Mouse (Mus musculus) lung, postnatal 0 days (tissue): ENCODE results near the gene Gstm2. TPM values are rescaled to one million over a fixed set of nuclear protein-coding genes. Genes with fewer than 3 reads are reported as not detected.
"Not testable (repeated sequence)": the region's sequence is repeated elsewhere in the genome, so short reads cannot be mapped to it uniquely, and the experiment has no call there.

Source experiments
- ATAC-seq: fragments of 200-750 bp; cut with Nextera tagmentation; 2 replicates; pipeline ENCODE4 v1.8.0; 2017; ENCODE audit warnings: moderate library complexity
- DNase-seq: peaks from one replicate; pipeline ENCODE4 v3.0.0-alpha.2; 2016; ENCODE audit warnings: low spot score
- H3K27ac ChIP-seq: fragments of 300-500 bp; sonication (generic); 2 replicates; pipeline ENCODE4 v1.5.1; 2014; ENCODE audit warnings: antibody characterized with exemption, mild to moderate bottlenecking, low read length, mixed read lengths
- H3K27me3 ChIP-seq: fragments of 300-500 bp; sonication (generic); replicated peaks from 2 replicates; pipeline ENCODE4 v1.6.1; 2014; ENCODE audit warnings: low read length, mixed read lengths; ENCODE audit not compliant: insufficient read depth
- H3K36me3 ChIP-seq: fragments of 300-500 bp; sonication (generic); 2 replicates; pipeline ENCODE4 v1.6.1; 2014; ENCODE audit warnings: low read length, mixed read lengths; ENCODE audit not compliant: insufficient read depth
- H3K4me1 ChIP-seq: fragments of 300-500 bp; sonication (generic); 2 replicates; pipeline ENCODE4 v1.6.1; 2014; ENCODE audit warnings: antibody characterized with exemption, low read depth, low read length, mixed read lengths; ENCODE audit not compliant: insufficient read depth
- H3K4me2 ChIP-seq: fragments of 300-500 bp; sonication (generic); replicated peaks from 2 replicates; pipeline ENCODE4 v1.6.1; 2014; ENCODE audit warnings: low read depth, mild to moderate bottlenecking, low read length, moderate library complexity, mixed read lengths
- H3K4me3 ChIP-seq: fragments of 300-500 bp; sonication (generic); 2 replicates; pipeline ENCODE4 v1.5.1; 2014; ENCODE audit warnings: low read depth, low read length
- H3K9ac ChIP-seq: fragments of 300-500 bp; sonication (generic); replicated peaks from 2 replicates; pipeline ENCODE4 v1.6.1; 2014; ENCODE audit warnings: low read depth, mild to moderate bottlenecking
- H3K9me3 ChIP-seq: fragments of 300-500 bp; sonication (generic); 2 replicates; pipeline ENCODE4 v1.6.1; 2016; ENCODE audit warnings: low read length, mixed read lengths
- CTCF ChIP-seq: IDR thresholded peaks from 2 replicates; pipeline ENCODE4 v1.5.1; 2016; ENCODE audit warnings: antibody characterized with exemption, mild to moderate bottlenecking
- EP300 ChIP-seq: IDR thresholded peaks from 2 replicates; pipeline ENCODE4 v1.6.1; 2016; ENCODE audit warnings: antibody characterized with exemption, mild to moderate bottlenecking, control low read depth
- WGBS: fragments of 180-500 bp; shearing (Covaris S2); extraction: QIAGEN DNeasy Blood & Tissue Kit; methylation state at CpG from one replicate; pipeline ENCODE4 v1.1.7; 2014; 5-methylcytosine and 5-hydroxymethylcytosine counted together
- polyA plus RNA-seq: library from polyadenylated mRNA; unstranded; fragments of >200 nt; fragmentation: Nextera tagmentation; extraction: Ambion mirVana; gene quantifications from 2 replicates; pipeline ENCODE4 v1.2.1, GENCODE M21; 2015

Gstm2 gene
- polyA plus RNA-seq, 1 experiment from 2014 or later = 132 TPM

DNA sequence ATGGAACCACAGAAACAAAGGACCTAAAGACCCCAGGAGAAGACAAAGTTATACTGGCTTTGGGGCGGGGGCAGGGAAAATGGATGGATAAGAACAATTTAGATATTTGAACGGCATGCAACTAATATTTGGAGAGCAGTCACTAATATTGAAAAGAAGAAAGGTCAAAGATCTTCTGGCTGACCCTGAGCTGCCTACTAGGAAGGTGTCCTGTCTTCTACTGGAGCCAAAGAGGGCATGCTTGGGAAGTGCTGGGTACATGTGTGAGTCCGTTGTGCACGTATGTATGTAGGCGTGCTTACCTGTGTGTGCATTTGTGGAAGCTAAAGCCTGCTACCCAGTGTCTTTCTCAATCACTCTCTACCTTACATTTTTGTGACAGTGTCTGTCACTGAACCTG is 19.6 kb downstream of the Gstm2 start:
- TF ChIP-seq CTCF = no peak
- TF ChIP-seq EP300 = no peak
- no peak overlapping the region for H3K9ac ChIP-seq
- DNase-seq = no peak
- no peak overlapping the region for H3K4me3 ChIP-seq
- ATAC-seq = no peak
- H3K27me3 ChIP-seq = no peaks in the 10 kb centered on the region
- 96% methylated on average over 5 of the region's 5 CpGs for WGBS
- no peak overlapping the region for H3K27ac ChIP-seq
- no peak overlapping the region for H3K4me2 ChIP-seq
- no peaks in the 10 kb centered on the region for H3K4me1 ChIP-seq
- H3K36me3 ChIP-seq = no peaks in the 10 kb centered on the region
- no peaks in the 10 kb centered on the region for H3K9me3 ChIP-seq

DNA sequence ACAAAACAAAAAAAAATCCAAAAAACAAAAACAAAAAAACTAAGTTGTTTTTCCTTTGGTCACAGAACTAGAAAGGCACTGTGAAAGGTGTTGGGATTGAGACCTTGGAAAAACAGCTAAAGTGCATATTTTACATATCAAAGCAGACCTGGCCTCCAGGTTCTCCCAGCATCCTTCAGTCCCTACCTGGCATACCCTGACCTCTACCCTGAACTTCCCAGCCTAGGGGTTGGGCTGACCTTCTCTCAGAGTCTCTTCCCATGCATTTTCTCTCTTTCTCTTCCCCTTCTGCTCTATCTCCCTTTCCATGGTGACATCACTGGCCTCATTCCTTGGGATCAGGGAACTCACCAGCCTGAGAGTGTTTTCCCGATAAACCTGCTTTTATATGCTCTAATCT is 20.7 kb downstream of the Gstm2 start:
- H3K4me1 ChIP-seq = no peaks in the 10 kb centered on the region
- no peak overlapping the region for H3K4me2 ChIP-seq
- TF ChIP-seq EP300 = no peak
- no peak for TF ChIP-seq CTCF
- DNase-seq (no peak), ATAC-seq (no peak)
- WGBS = 65% methylated on average over 1 of the region's 1 CpGs
- no peak overlapping the region for H3K9ac ChIP-seq
- no peak overlapping the region for H3K4me3 ChIP-seq
- no peak overlapping the region for H3K27ac ChIP-seq
- H3K9me3 ChIP-seq = no peaks in the 10 kb centered on the region
- no peaks in the 10 kb centered on the region for H3K36me3 ChIP-seq
- H3K27me3 ChIP-seq = no peaks in the 10 kb centered on the region

DNA sequence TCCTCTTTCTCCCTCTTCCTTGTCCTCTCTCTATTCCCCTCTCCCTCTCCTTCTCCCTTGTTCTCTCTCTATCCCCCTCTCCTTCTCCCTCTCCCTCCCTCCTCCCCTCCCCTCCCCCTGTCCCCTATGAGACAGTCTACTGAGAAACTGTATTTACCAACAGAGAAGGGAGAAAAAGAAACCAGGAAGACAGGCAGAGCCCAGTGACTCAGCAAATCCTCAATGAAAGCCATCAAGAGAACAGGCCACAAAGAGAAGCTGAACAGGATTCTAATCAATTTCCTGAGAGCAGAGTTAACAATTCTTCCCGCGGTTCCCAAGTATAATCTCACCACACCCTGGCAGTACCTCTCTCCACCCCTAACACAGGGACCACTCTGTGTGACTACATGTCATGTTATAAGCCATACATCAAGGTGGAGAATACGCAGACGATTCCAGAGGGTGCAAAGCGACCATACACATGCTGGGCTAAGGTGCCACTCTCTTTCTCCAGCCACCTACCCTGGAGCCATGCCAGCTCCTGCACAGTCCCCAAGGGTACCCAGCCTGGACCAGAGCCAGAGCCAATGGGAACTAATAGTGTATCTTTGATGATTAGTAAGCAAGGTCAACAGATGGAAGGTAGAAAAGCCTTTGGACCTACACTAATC is 21.5 kb downstream of the Gstm2 start:
- 45% methylated on average over 5 of the region's 5 CpGs for WGBS
- no peak for DNase-seq

DNA sequence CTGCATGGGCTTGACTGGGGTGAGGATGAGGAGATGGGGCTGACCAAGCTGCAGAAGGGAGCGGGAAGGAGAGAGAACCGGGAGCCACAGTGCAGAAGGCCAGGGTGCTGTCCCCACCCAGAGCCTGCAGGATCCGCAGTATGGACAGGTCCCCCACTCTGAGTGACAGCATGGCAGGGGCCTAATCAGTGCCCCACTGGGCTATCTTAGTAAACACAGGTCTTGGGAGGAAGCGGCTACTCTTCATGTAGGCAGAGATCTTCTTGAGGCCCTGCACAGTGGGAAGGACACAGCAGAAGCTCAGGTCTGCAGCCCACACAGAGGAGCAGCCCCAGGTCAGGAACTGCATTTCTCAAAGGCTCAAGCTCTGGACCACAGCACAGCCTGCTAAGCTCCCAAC is 22.2 kb downstream of the Gstm2 start:
- Histone ChIP-seq H3K27ac (no peak overlapping the region), H3K4me3 (no peak overlapping the region), H3K27me3 (no peaks in the 10 kb centered on the region), H3K4me2 (no peak overlapping the region), H3K4me1 (no peaks in the 10 kb centered on the region), H3K9ac (no peak overlapping the region), H3K36me3 (no peaks in the 10 kb centered on the region), H3K9me3 (no peaks in the 10 kb centered on the region)
- no peak for TF ChIP-seq CTCF
- TF ChIP-seq EP300 = no peak
- no peak for DNase-seq
- 84% methylated on average over 4 of the region's 4 CpGs for WGBS
- no peak for ATAC-seq

More for the DNA sequence above, 21.5 kb downstream of the Gstm2 start:
- no peaks in the 10 kb centered on the region for H3K27me3 ChIP-seq
- H3K4me2 ChIP-seq = no peak overlapping the region
- TF ChIP-seq EP300 (no peak), CTCF (no peak)
- no peaks in the 10 kb centered on the region for H3K9me3 ChIP-seq
- no peak for ATAC-seq
- H3K27ac ChIP-seq = no peak overlapping the region
- H3K9ac ChIP-seq = no peak overlapping the region
- H3K4me3 ChIP-seq = no peak overlapping the region
- no peaks in the 10 kb centered on the region for H3K4me1 ChIP-seq
- H3K36me3 ChIP-seq = no peaks in the 10 kb centered on the region

DNA sequence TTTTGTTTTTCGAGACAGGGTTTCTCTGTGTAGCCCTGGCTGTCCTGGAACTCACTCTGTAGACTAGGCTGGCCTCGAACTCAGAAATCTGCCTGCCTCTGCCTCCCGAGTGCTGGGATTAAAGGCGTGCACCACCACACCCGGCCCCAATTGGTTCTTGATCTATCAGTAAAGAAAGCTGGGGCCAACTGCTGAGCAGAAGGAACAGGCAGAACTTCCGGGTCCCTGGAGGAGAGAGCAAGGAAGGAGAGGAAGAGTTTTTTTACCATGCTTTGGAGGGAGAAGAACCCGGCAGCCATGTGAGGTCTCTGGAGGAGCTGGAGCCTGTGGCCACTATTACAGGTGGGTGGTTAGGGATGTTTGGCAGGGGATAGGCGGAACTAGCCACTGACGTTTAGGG is 31.0 kb downstream of the Gstm2 start:
- not testable (repeated sequence) for H3K9ac ChIP-seq, H3K4me1 ChIP-seq, H3K4me3 ChIP-seq, H3K27ac ChIP-seq, H3K4me2 ChIP-seq, H3K27me3 ChIP-seq, DNase-seq, H3K9me3 ChIP-seq, ATAC-seq, H3K36me3 ChIP-seq
- 85% methylated on average over 9 of the region's 9 CpGs for WGBS

DNA sequence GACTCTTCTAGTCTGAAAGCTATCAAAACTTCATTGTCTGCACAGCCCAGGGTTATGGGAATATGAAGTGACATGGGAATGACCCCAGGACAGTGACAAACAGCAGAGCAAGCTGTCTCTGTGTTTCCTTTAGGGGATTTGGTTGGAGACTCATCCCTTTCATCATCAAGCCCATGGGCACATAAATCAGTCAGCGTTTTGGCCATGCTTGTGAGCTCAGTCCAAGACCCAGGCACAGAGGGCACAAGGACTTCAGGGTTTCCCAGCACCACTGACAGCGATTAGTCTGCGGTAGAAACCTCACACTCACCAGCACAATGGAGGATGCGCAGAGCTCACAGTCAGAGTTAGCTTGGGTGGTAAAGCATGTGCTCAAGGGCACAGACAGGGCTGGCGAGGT is 32.3 kb downstream of the Gstm2 start:
- 80% methylated on average over 5 of the region's 5 CpGs for WGBS
- Histone ChIP-seq H3K4me2 (no peak overlapping the region), H3K27me3 (no peaks in the 10 kb centered on the region), H3K36me3 (no peaks in the 10 kb centered on the region), H3K4me3 (no peak overlapping the region), H3K4me1 (no peaks in the 10 kb centered on the region), H3K9ac (no peak overlapping the region), H3K27ac (no peak overlapping the region), H3K9me3 (no peaks in the 10 kb centered on the region)
- ATAC-seq (no peak; the same call in 1 of the 2 replicates), DNase-seq (no peak)
- TF ChIP-seq EP300 (no peak), CTCF (no peak)

DNA sequence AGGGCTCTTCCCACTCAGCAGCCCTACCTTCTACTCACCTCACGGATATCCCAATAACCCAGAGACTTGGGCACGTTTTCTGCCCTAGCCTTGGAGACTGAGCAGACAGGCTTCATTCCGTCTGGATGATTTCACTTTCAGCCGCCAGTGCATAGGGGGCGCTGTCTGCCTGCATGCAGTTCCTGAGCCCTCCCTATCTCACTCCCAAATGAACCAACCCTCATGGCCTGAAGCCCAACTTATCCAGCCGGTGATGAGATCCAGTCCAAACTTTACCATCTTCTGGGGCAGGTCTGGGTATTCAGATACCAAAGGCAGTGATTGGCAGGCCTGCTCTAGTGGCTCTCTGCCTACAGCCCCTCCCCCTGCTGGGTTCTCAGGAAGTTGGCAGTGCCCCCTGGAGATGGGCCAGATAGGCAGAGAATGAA is 32.9 kb downstream of the Gstm2 start:
- H3K9ac ChIP-seq = no peak overlapping the region
- no peaks in the 10 kb centered on the region for H3K9me3 ChIP-seq
- ATAC-seq (peak; percentile 80), DNase-seq (peak; percentile 87)
- H3K4me3 ChIP-seq = no peak overlapping the region
- H3K27me3 ChIP-seq = no peaks in the 10 kb centered on the region
- H3K36me3 ChIP-seq = no peaks in the 10 kb centered on the region
- no peak for TF ChIP-seq EP300
- peak; percentile 93 for TF ChIP-seq CTCF
- 18% methylated on average over 6 of the region's 6 CpGs for WGBS
- no peak overlapping the region for H3K4me2 ChIP-seq
- no peak overlapping the region for H3K27ac ChIP-seq
- no peaks in the 10 kb centered on the region for H3K4me1 ChIP-seq
